Mouse (Mus musculus): ENCODE measurements at regions not wholly inside any gene's neighbourhood (a gene's known extent, or its start where the extent isn't known, plus 50 kb on each side); places are given as distances from the start of the nearest gene placed in this dataset.
A peak's percentile ranks its signal among the peaks of the same experiment; 100 is the strongest.

DNA sequence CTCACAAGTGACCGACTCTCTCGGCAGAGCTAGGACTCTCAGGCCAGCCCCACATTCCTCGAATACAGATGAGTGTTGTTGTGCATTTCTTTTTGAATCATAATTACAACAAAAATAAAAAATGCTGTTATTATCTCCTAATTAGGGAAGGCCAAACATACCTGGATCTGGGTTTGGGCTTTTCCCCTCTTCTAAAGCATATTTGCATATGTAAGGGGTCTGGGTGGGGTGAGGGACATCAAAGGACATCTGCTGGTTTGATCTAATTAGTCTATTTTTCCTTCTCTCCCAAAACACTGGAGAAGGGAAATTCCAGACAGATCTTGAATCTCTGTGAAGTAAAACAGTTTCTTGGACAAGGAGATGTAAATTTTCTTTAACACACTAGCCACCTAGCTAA is 85.3 kb downstream of the Tfap2a start:
- no peak for DNase-seq (ENCODE audit: extremely low read depth, insufficient read length, low spot score)

DNA sequence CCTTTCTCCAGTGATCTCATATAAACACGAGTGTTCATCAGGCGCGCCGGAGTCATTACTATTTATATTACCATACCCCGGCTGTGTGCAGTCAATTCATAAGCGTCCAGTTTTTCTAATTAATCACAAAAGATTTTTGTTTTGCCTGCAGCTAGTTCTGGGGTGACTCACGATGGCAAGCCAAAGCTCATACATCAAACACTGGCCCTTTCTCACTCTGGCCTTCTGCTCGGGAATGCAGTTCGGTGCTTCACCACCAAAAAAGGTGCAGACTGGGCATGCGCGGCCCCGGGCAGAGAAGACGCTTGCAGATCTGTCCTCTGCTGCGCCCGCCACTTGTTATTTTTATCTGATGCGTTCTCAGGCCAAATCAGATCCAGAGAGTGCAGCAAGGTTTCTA is 87.1 kb downstream of the Tfap2a start:
- peak; percentile 82 for DNase-seq (ENCODE audit: extremely low read depth, insufficient read length, low spot score)

DNA sequence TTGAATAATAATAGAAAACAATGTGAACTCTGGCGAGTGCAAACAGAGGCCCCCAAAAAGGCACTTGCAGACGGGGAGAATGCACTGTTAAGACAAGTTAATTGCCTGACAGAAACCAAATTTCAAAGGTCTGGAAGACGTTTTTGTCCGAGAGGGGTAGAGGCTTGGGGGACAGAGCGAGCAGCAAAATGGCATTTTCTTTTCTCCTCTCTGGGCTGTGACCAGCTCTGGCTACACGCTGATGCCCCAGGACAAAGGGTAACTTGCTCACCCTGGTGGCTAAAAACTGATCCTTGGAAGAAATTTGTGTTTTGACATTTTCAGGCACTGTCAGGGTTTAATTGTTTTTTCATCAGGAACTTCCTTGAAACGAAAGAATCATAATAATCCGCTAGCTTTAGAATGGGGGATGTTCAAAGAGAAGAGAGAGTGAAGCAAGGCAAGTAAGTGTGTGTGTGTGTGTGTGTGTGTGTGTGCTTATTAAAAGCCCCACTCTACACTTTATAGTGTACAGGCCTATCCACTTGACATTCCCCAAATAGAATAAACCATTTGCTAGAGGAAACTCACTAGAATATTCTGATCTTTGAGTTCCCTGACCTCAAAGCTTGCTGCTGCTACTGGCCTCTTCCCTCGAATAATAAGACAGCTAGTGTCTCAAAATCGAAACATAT is 88.0 kb downstream of the Tfap2a start:
- DNase-seq (ENCODE audit: extremely low read depth, insufficient read length, low spot score), result no peak

DNA sequence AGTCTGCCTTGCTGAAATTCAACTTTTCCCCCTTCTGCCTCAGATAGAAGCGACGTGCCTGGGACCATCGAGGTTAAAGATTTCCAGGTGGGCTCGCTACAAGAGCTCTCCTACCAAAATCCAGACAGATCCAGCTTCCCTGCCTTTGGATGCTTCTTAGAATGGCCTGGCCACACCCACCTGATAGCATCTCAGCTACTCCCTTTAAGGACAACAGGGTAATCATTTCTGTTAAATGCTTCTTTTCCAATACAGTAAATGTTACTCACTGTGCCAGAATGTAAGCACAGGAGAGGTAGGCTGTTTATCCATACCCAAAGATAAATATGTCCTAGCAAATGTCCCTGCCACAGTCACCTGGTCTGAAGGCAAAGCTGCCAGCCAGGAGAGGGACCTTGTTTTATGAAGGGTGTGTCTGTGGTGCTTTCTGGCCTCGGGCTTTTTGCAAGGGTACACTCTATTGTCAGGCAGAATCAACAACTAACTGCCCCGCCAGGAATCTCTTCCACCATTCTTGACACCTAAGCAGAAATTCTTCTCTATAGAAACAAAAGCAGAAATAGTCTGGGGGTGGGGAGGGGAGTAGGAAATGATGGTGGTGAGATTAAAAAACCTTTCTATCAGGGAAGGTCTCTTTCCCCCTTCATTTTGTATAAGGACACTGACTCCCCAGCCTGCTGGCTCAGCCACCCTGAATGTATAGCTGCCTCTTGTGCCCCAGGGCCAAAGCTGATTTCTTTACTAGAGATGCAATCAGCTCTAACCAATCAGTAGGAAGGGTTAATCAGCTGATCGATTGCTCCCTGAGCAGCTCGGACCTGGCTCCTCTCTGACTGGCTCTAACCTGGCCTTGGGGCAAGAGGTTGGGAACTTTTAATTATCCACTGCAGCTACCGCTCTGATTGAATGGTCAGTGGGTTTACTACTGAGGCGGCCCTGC is 88.8 kb downstream of the Tfap2a start:
- DNase-seq (ENCODE audit: extremely low read depth, insufficient read length, low spot score), result no peak

DNA sequence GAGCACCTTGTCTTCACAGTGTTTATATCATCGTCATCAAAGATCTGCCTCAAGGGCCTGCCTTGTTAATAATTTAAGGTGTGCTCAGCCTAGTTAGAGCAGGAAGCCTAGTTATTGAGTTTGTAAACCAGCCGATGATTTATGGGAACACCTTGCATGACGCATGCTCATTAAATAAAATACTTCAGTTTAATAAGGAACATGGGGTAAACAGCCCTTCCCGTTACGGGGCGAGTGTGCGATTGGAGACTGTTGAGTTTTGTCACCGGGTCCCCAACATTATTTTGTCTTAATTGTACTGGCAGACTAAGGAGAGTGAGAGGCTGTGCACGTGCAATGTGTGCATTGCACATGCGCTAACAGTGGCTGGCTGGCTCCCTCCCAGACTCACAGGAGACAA is 92.0 kb downstream of the Tfap2a start:
- DNase-seq (ENCODE audit: extremely low read depth, insufficient read length, low spot score), result no peak

DNA sequence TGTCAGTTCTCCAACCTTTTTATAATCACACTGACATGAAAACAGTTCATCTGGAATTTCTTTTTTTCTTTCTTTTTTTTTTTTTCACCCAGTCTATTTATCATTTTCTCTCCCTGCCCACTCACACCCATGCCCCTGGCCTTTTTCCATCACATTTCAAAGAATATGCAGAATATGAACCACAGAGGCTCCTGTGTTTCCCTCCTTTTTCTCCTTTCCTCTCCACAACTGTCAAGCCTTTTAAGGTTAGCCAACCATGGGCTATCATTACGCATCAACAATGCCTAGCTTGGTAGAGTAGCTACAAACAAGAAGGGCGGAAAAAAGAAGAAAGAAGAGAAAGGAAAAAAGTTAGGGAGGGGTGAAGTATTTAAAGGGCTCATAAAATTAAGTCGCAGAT is 92.5 kb downstream of the Tfap2a start:
- no peak for DNase-seq (ENCODE audit: extremely low read depth, insufficient read length, low spot score)

DNA sequence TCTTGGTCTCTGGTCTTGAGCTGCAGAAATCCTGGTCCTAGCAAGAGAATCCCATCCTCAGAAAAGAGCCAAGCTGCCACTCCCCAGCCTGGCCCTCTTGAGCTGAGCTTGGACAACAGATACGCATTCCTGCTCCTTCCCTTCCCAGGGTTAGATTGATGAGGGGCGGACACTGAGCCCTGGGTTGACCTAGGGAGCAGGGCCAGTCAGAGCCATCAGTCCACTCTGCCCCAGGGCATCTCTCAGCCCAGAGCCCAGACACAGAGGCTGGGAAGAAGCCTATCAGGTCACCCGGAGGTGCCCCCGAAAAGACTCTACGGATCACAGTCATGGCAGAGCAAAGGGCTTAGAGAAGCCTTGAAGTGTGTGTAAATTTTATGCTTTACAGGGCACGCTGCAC is 95.2 kb downstream of the Tfap2a start:
- DNase-seq (ENCODE audit: extremely low read depth, insufficient read length, low spot score), result no peak

DNA sequence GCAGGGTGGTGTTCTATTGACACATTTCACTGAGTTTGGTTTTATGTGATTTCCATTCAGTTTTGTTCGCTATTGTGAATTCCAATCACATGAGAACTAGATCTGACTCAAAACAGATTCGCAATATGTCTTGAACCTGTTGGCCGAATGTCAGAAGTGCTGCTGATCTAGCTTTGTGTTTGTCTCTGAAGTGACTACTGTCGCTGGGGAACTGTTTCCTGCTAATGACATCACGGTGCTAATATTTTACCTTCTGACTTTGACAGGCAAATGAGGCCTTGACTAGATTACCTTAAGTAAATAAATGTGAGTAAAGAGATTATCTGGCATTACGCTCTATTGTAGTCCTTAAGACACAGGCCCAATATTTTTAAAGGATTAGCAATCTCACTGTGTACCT is 100.9 kb downstream of the Tfap2a start:
- no peak for DNase-seq (ENCODE audit: extremely low read depth, insufficient read length, low spot score)

DNA sequence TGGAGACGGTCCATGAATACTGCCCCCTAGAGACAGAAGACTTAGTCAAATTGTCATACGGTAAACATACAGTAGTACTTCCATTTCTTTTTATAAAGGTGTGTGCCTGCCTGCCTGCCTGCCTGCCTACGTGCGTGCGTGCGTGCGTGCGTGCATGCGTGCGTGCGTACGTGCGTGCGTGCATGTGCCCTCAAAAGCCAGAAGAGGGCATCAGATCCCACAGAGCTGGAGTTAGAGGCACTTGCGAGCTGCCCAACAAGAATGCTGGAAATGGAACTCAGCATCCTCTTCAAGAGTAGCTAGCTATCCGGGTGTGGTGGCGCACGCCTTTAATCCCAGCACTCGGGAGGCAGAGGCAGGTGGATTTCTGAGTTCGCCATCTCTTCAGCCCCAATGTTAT is 120.3 kb downstream of the Tfap2a start:
- DNase-seq (ENCODE audit: extremely low read depth, insufficient read length, low spot score), result no peak

DNA sequence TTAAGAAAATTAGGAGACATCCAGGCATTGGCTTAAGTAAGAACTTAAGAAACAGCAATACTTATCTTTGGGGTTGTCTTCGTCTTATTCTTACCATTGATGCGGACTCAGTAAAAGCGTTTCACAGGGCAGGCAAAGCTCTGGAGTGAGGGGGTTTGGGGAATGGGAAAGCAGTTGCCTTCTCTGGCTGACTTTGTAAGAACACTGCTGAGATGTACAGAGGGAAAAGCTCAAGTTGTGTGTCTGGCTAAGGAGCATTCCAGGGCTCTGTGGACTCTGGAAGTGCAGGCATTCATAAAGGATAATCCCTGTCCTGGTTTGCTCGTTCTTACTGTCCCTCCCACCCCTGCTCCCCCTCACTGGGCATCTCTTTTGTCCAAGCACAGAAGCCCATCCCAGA is 129.7 kb downstream of the Tfap2a start:
- DNase-seq (ENCODE audit: extremely low read depth, insufficient read length, low spot score), result no peak

DNA sequence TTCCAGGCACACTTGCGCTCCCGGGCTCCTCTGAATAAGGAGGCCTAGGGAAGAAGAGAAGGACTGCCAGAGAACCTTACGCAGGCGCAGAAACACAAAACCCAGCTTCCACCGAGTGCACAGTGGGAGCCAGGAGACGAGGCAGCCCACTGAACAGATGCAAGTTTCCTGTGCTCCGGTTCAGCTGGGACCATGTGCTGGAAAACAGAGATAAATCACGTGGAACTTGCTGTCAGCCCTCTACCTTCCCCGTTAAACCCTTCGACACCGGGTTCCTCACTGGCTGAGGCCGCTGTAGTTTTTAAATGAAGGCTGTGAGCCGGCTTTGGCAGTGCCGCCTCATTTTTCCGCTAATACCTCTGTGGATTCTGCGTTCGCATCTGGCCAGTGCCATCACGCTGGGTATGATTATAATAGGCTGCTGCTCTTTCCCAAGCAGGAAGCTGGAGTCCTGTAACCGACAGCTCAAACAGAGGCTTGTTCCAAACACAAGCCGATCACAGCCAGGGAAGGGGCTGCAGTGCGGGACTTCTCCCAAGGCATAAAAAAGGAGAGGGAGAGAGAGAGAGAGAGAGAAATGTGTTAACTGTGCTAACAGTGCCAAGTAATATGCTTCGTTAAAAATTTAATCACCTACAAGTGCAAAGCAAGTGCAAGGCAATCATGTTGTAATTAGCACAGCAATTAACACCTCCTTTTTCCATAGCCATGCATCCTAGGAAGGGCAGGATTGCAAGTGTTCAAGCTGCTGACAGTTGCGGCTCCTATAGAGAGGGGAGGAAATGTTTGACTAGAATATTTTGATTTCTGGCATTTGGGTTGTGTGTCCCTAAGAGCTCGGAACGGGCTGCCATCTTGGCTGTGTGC is 131.5 kb downstream of the Tfap2a start:
- peak; percentile 3 for DNase-seq (ENCODE audit: extremely low read depth, insufficient read length, low spot score)

DNA sequence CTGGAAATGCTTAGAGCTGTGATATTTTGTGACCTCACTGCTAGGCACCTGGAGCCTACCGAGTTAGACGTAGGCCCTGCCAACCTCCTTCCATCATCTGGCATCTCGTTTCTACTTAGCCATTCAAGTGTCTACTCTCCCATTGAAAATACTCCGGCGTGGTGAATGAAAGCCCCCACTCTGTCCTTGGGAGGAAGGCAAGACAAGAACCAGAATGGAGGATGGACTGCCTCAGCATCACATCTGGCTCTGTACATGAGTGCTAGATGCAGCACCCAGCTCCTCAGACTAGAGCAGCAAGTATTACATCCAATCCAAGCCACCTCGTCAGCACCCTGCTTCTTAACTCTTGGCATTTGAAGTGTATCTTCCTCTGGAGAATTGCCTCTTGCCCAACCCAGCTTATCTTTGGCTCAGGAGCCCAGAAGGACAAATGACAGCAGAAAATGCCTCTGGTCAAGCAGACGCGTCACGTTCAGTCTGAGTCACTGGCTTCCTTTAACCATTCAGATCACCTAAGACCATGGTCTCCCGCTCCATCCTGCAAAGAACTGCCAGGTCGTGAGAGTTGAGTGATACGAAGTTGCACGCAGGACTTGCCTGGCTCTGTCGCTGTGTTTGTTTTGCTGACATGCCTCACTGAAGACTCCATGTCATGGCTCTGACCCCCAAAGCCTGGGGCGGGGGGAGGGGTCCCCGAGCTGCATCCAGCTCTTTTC is 132.3 kb downstream of the Tfap2a start:
- DNase-seq (ENCODE audit: extremely low read depth, insufficient read length, low spot score), result no peak

DNA sequence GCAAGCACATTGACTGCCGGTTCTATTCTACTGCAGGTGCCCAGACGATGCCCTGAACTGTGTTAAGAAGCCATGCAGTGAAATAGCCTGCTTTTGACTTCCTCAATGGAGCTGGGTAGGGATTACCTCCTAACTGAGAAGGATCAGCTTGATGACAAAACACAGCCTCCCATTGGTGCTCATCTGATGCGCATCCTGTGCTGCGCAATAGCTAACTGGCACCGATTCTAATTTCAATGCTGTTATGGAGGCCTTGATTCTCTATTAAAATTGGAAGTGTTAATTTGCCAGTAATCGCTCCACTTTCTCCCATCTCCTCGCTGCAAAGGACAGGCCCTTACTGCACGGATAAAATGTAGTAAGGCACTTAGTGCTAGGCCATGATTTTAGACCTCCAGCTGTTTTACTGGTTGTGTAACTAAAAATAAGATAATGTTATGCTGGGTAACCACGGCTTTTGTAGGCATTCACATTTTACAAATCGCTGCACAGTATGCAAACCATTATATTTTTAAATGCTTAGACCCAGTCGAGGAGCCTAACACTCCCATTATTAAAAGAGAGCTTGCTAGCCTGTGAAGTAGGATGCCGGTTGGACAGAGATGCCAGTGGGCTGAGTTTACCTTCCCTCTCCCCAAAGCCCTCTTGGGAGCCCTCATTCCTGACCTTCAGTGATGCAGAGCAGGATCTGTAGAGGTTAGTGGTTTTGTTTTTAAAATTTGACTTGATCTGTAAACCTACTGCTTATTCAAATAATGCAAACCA is 163.0 kb downstream of the Tfap2a start:
- no peak for DNase-seq (ENCODE audit: extremely low read depth, insufficient read length, low spot score)

DNA sequence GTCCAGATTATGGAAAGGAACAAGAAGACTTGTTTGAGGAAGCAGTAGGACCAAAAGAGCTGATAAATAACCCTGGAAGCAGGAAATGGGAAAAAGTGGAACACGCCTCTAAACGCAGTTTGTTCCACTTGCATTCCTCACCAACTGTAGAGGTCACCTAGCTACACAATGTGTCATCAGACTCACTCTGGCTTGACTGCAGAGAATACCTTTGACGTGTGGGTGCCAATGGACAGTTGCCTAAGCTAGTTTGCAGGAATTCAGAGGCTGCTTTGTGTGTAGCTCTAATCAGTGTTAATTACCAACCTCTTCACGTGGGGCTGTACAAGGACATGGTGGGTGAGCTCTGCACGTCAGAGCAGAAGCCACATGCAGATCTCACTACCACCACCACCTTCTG is 168.7 kb downstream of the Tfap2a start:
- no peak for DNase-seq (ENCODE audit: extremely low read depth, insufficient read length, low spot score)

DNA sequence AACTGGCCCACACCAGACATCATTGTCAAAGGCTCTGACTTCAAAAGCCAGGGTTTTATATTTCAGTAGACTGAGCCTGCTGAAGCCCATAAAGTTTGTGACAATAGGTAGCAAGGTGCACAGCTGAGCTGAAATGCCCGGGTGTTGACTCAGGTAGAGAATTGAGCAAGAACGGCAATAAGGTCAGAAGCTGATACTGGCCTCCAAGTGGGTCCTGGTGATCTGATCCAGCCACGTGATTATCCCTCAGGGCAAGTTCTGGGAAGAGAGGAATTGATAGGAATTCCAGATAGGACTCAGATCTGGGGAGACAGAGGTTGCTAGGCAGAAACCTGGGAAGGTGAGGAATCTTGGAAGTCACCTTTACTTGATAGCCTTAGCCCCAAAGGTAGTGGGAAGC is 170.4 kb downstream of the Tfap2a start:
- no peak for DNase-seq (ENCODE audit: extremely low read depth, insufficient read length, low spot score)

DNA sequence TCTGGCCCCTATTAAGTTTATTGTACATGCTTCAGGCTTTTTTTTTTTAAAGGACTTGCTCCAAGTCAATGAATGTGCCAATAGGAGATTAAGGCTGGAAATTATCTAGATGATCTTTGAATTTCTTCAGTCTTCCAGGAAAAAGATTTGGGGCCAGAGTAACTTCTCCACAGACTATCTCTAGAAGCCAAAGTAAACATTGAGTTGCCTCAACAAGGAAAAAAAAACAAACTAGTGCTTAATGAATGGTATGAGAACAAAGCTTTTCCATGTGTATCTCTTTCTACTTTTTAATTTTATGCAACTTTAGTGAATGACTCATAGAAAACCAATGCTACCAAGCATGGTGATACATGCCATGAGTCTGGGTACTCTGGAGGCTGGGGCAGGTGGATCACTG is 173.8 kb downstream of the Tfap2a start:
- no peak for DNase-seq (ENCODE audit: extremely low read depth, insufficient read length, low spot score)

DNA sequence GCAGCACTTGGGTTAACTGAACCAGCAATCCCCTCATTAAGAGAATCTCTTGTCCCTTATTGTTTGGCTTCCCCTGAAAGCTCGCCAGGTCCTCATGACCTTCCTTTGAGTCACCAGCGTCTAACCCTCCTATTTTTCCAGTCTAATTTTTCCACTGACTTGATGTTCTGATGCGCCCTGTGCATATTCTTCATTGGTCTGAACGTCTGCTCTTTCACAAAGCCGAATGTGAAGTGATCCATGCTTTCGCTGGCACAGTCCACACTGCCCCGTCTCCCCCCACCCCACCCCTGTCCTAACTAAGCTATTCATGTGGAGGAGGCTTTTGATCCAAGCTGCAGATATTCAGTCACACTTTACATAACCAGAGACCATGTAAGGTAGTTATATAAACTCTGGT is 183.8 kb downstream of the Tfap2a start:
- no peak for DNase-seq (ENCODE audit: extremely low read depth, insufficient read length, low spot score)

DNA sequence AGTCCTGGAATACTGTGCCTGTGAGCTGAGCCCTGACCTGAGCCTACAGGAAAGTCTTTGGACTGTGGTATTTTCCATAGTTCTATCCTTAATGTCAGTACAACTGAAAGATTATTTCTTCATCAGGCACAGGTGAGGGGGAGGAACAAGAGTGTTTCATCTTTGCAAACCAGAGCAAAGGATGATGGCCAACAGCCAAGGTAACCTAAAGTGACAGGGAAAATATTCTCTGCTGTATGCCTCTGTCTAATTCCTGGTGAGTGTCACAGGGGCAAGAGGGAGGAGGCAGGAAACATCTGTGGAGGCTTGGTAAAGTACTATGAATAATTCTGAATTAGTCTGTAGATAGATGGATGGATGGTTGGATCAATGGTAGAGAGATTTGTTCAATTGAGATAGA is 164.3 kb upstream of the Ofcc1 start:
- DNase-seq (ENCODE audit: extremely low read depth, insufficient read length, low spot score), result no peak

DNA sequence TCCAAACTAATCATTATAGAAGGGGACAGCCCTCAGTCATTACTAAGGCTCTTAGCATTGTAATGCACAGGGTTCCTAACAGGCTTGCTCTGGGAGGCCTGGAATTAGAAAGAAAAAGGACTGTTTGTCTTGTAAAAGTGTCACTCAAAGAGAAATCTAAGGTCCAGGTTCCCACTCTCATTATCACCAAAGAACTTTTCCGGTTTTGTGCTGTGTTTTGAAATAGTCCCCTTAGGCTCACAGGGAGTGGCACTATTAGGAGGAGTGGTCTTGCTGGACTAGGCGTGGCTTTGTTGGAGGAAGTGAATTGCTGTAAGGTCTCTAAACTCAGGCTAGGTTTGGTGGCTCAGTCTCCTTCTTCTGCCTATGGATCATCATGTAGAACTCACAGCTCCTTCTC is 161.9 kb upstream of the Ofcc1 start:
- DNase-seq (ENCODE audit: extremely low read depth, insufficient read length, low spot score), result no peak

DNA sequence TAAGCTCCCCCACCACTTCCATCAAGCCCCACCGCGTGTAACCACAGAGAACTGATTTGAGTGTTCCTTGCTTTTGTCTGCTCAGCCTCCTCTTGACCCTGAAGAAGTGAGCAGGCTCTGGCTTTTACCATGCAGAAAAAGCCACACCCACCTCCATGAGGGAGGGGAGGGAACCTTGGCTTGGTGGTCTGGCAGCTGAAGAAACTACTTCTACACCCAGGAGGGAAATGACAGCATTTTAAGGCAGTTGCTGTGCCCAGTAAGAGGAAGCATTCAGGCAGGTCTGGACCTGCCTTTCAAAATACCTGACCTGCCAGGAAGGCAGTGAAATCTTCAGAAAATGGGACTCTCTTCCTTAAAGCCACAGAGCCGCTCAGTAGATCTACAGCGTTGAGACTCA is 156.9 kb upstream of the Ofcc1 start:
- no peak for DNase-seq (ENCODE audit: extremely low read depth, insufficient read length, low spot score)

All from 3134 (cell line).